Mouse (Mus musculus) MEL (cell line): Measurements from ENCODE around the gene Il16. TPM values are rescaled to one million over a fixed set of nuclear protein-coding genes. Genes with fewer than 3 reads are reported as not detected.

Source experiments
- DNase-seq: peaks from one replicate; pipeline ENCODE4 v3.0.0; 2011; ENCODE audit warnings: low read depth, low spot score
- H3K27ac ChIP-seq: 2 replicates; pipeline ENCODE4 v1.5.1; 2012; ENCODE audit warnings: low read depth, mild to moderate bottlenecking, control low read depth, low read length, moderate library complexity; ENCODE audit not compliant: control insufficient read depth
- H3K27me3 ChIP-seq, 2 experiments: fragments of 150-350 bp in 1 of 2; sonication (generic) in 1 of 2; 2 replicates each; pipeline ENCODE4 v1.6.1; 2012; ENCODE audit warnings: low read length in 2 of 2, mild to moderate bottlenecking in 2 of 2, improper control_type of control experiment in 1 of 2, moderate library complexity in 1 of 2; ENCODE audit not compliant: insufficient read depth in 2 of 2, control insufficient read depth in 1 of 2
- H3K36me3 ChIP-seq, 2 experiments: 2 replicates each; pipeline ENCODE4 v1.6.1; 2012 to 2014; ENCODE audit warnings: low read length in 2 of 2, improper control_type of control experiment in 1 of 2, inconsistent platforms in 1 of 2, mild to moderate bottlenecking in 1 of 2; ENCODE audit not compliant: insufficient read depth in 2 of 2, control insufficient read depth in 1 of 2
- H3K4me1 ChIP-seq, 2 experiments: fragments of 150-350 bp in 1 of 2; sonication (generic) in 1 of 2; 2 replicates each; pipeline ENCODE4 v1.6.1; 2012; ENCODE audit warnings: low read length in 2 of 2, improper control_type of control experiment in 1 of 2, mild to moderate bottlenecking in 1 of 2; ENCODE audit not compliant: insufficient read depth in 2 of 2, control insufficient read depth in 1 of 2
- H3K4me3 ChIP-seq, 2 experiments: fragments of 150-350 bp in 1 of 2; sonication (generic) in 1 of 2; 2 replicates each; pipeline ENCODE4 v1.5.1; 2012; ENCODE audit warnings: low read depth in 2 of 2, low read length in 2 of 2, mild to moderate bottlenecking in 2 of 2, moderate library complexity in 2 of 2, control low read depth in 1 of 2, improper control_type of control experiment in 1 of 2; ENCODE audit not compliant: control insufficient read depth in 1 of 2, insufficient read depth in 1 of 2
- H3K79me2 ChIP-seq: 2 replicates; pipeline ENCODE4 v1.6.1; 2012; ENCODE audit warnings: mild to moderate bottlenecking, low read length, moderate library complexity; ENCODE audit not compliant: control insufficient read depth, poor library complexity, insufficient read depth
- H3K9ac ChIP-seq: 2 replicates; pipeline ENCODE4 v1.6.1; 2012; ENCODE audit warnings: low read depth, mild to moderate bottlenecking, control low read depth, low read length, moderate library complexity; ENCODE audit not compliant: control insufficient read depth, poor library complexity, severe bottlenecking
- H3K9me3 ChIP-seq: fragments of 150-350 bp; sonication (generic); replicated peaks from 2 replicates; pipeline ENCODE4 v1.6.1; 2012; ENCODE audit warnings: mild to moderate bottlenecking, low read length, improper control_type of control experiment, moderate library complexity; ENCODE audit not compliant: insufficient read depth
- CTCF ChIP-seq, 3 experiments: IDR thresholded peaks in 2 of 3; conservative IDR thresholded peaks in 1 of 3; 2 replicates each; pipeline ENCODE4 v1.5.1; 2011 to 2012; ENCODE audit warnings: low read length in 3 of 3, low read depth in 2 of 3, mild to moderate bottlenecking in 2 of 3, improper control_type of control experiment in 1 of 3, inconsistent platforms in 1 of 3, mixed read lengths in 1 of 3, moderate library complexity in 1 of 3; ENCODE audit not compliant: control insufficient read depth in 1 of 3, insufficient read depth in 1 of 3, poor library complexity in 1 of 3, severe bottlenecking in 1 of 3
- ELF1 ChIP-seq: IDR thresholded peaks from 2 replicates; pipeline ENCODE4 v1.6.1; 2014; ENCODE audit warnings: low read depth, mild to moderate bottlenecking, inconsistent platforms, low read length, improper control_type of control experiment, moderate library complexity
- EP300 ChIP-seq, 2 experiments: IDR thresholded peaks; 2 replicates each; pipeline ENCODE4 v1.6.1; 2011; ENCODE audit warnings: improper control_type of control experiment in 2 of 2, low read length in 2 of 2, low read depth in 1 of 2, mild to moderate bottlenecking in 1 of 2
- JUND ChIP-seq: IDR thresholded peaks from 2 replicates; pipeline ENCODE4 v1.6.1; 2011; ENCODE audit warnings: low read depth, mild to moderate bottlenecking, improper control_type of control experiment, low read length
- KAT2A ChIP-seq: conservative IDR thresholded peaks from 2 replicates; pipeline ENCODE4 v1.6.1; 2012; ENCODE audit warnings: low read depth, low read length, improper control_type of control experiment, inconsistent platforms
- MAX ChIP-seq: IDR thresholded peaks from 2 replicates; pipeline ENCODE4 v1.6.1; 2011; ENCODE audit warnings: low read length, improper control_type of control experiment
- MAZ ChIP-seq: IDR thresholded peaks from 2 replicates; pipeline ENCODE4 v1.6.1; 2012; ENCODE audit warnings: low read depth, mild to moderate bottlenecking, inconsistent platforms, low read length, improper control_type of control experiment
- MEF2A ChIP-seq: IDR thresholded peaks from 2 replicates; pipeline ENCODE4 v1.6.1; 2014; ENCODE audit warnings: low read depth, mild to moderate bottlenecking, inconsistent platforms, low read length, improper control_type of control experiment; ENCODE audit not compliant: poor library complexity, insufficient replicate concordance, severe bottlenecking; ENCODE audit errors: extremely low read depth
- MXI1 ChIP-seq: IDR thresholded peaks from 2 replicates; pipeline ENCODE4 v1.6.1; 2011; ENCODE audit warnings: mild to moderate bottlenecking, low read depth, low read length, improper control_type of control experiment
- POLR2AphosphoS2 ChIP-seq: IDR thresholded peaks from 2 replicates; pipeline ENCODE4 v1.6.1; 2011; ENCODE audit warnings: low read length, improper control_type of control experiment
- POLR2AphosphoS5 ChIP-seq: IDR thresholded peaks from 2 replicates; pipeline ENCODE4 v1.6.1; 2012; ENCODE audit warnings: low read depth, borderline replicate concordance, mild to moderate bottlenecking, inconsistent platforms, low read length, moderate library complexity, mixed read lengths
- SIN3A ChIP-seq: IDR thresholded peaks from 2 replicates; pipeline ENCODE4 v1.6.1; 2012; ENCODE audit warnings: low read length, improper control_type of control experiment, inconsistent platforms
- SMC3 ChIP-seq: IDR thresholded peaks from 2 replicates; pipeline ENCODE4 v1.6.1; 2011; ENCODE audit warnings: low read depth, low read length, improper control_type of control experiment
- TCF12 ChIP-seq: IDR thresholded peaks from 2 replicates; pipeline ENCODE4 v1.6.1; 2014; ENCODE audit warnings: low read depth, mild to moderate bottlenecking, inconsistent platforms, low read length, improper control_type of control experiment, moderate library complexity
- UBTF ChIP-seq: IDR thresholded peaks from 2 replicates; pipeline ENCODE4 v1.6.1; 2012; ENCODE audit warnings: low read depth, mild to moderate bottlenecking, inconsistent platforms, low read length, improper control_type of control experiment, moderate library complexity, borderline replicate concordance; ENCODE audit not compliant: insufficient read depth
- USF1 ChIP-seq: IDR thresholded peaks from 2 replicates; pipeline ENCODE4 v1.6.1; 2014; ENCODE audit warnings: low read depth, mild to moderate bottlenecking, inconsistent platforms, low read length, improper control_type of control experiment, moderate library complexity
- USF2 ChIP-seq, 2 experiments: IDR thresholded peaks; 2 replicates each; pipeline ENCODE4 v1.6.1; 2011 to 2012; ENCODE audit warnings: improper control_type of control experiment in 2 of 2, low read length in 2 of 2, borderline replicate concordance in 1 of 2, inconsistent platforms in 1 of 2, low read depth in 1 of 2, mild to moderate bottlenecking in 1 of 2; ENCODE audit not compliant: insufficient read depth in 1 of 2
- ZC3H11A ChIP-seq: IDR thresholded peaks from 2 replicates; pipeline ENCODE4 v1.6.1; 2012; ENCODE audit warnings: low read depth, mild to moderate bottlenecking, inconsistent platforms, low read length, improper control_type of control experiment
- ZKSCAN1 ChIP-seq: IDR thresholded peaks from 2 replicates; pipeline ENCODE4 v1.6.1; 2012; ENCODE audit warnings: low read depth, mild to moderate bottlenecking, inconsistent platforms, low read length, improper control_type of control experiment, moderate library complexity
- polyA plus RNA-seq, 2 experiments: library from polyadenylated mRNA; stranded (reverse) in 1 of 2; unstranded in 1 of 2; fragments of >175 nt in 1 of 2; fragments of >200 nt in 1 of 2; gene quantifications; 2 replicates each; pipeline versions ENCODE4 v1.2.1 to v1.2.4; 2012; ENCODE audit warnings: low replicate concordance in 2 of 2, low read depth in 1 of 2; ENCODE audit not compliant: insufficient read length in 2 of 2, insufficient read depth in 1 of 2, missing spikeins in 1 of 2
- total RNA-seq: library from RNA; depleted of rRNA; stranded (reverse); fragments of 300-350 nt; gene quantifications from 2 replicates; pipeline ENCODE4 v1.2.3, GENCODE M21; 2012

The Il16 gene
- total and polyA plus RNA-seq, 3 experiments = 0.04 to 0.10 TPM; not detected in 1

- no peak for DNase-seq
- TF ChIP-seq USF1 = no peak
- no peak for TF ChIP-seq MXI1
- TF ChIP-seq USF2 (IDR thresholded peaks at IDR 0.05; ENCODE audit: borderline replicate concordance in 1 of 2, insufficient read depth in 1 of 2, low read depth in 1 of 2, low read length in 2 of 2) = no peak
- no peak for TF ChIP-seq CTCF (IDR thresholded peaks at IDR 0.05 in 2 of 3, conservative IDR thresholded peaks at IDR 0.05 in 1 of 3; ENCODE audit: control insufficient read depth in 1 of 3, insufficient read depth in 1 of 3, low read depth in 2 of 3, low read length in 3 of 3, poor library complexity in 1 of 3, severe bottlenecking in 1 of 3)
- no peak for TF ChIP-seq POLR2AphosphoS2
- TF ChIP-seq MAZ = no peak
- TF ChIP-seq SMC3 = no peak
- no peak for TF ChIP-seq TCF12
- no peak for TF ChIP-seq MEF2A
- no peak for TF ChIP-seq JUND
- no peak for TF ChIP-seq EP300 (IDR thresholded peaks at IDR 0.05; ENCODE audit: low read depth in 1 of 2, low read length in 2 of 2)
- TF ChIP-seq MAX = no peak
- no peak for TF ChIP-seq UBTF
Measured at GRCm38 (mm10) chr7:83658716-83659115, 86.8 kb downstream of the Il16 start.

GRCm38 (mm10) chr7:83654938-83655630 is 90.4 kb downstream of the Il16 start:
- TF ChIP-seq POLR2AphosphoS5 = no peak
- no peak for TF ChIP-seq USF1
- no peak for TF ChIP-seq ELF1
- TF ChIP-seq MAZ = no peak
- no peak for TF ChIP-seq CTCF (IDR thresholded peaks at IDR 0.05 in 2 of 3, conservative IDR thresholded peaks at IDR 0.05 in 1 of 3; ENCODE audit: control insufficient read depth in 1 of 3, insufficient read depth in 1 of 3, low read depth in 2 of 3, low read length in 3 of 3, poor library complexity in 1 of 3, severe bottlenecking in 1 of 3)
- no peak for TF ChIP-seq ZKSCAN1
- TF ChIP-seq POLR2AphosphoS2 = no peak
- TF ChIP-seq ZC3H11A = no peak
- TF ChIP-seq SIN3A = no peak
- TF ChIP-seq EP300 (IDR thresholded peaks at IDR 0.05; ENCODE audit: low read depth in 1 of 2, low read length in 2 of 2) = no peak
- no peak for TF ChIP-seq KAT2A
- no peak overlapping the region for H3K4me3 ChIP-seq
- H3K9ac ChIP-seq = no peak overlapping the region
- DNase-seq = no peak
- H3K9me3 ChIP-seq = no peaks in the 10 kb centered on the region
- no peaks in the 10 kb centered on the region for H3K27me3 ChIP-seq
- no peaks in the 10 kb centered on the region for H3K4me1 ChIP-seq
- H3K36me3 ChIP-seq = no peaks in the 10 kb centered on the region
- no peaks in the 10 kb centered on the region for H3K79me2 ChIP-seq
- no peak overlapping the region for H3K27ac ChIP-seq

More at GRCm38 (mm10) chr7:83658716-83659115, 86.8 kb downstream of the Il16 start:
- Histone ChIP-seq H3K9me3 (no peaks in the 10 kb centered on the region), H3K27ac (no peak overlapping the region), H3K4me1 (no peaks in the 10 kb centered on the region), H3K9ac (no peak overlapping the region), H3K4me3 (no peak overlapping the region), H3K27me3 (no peaks in the 10 kb centered on the region), H3K36me3 (no peaks in the 10 kb centered on the region), H3K79me2 (no peaks in the 10 kb centered on the region)
